Mouse (Mus musculus) brown adipose tissue, adult 24 weeks (tissue): ENCODE results near the gene Prickle2. TPM values are rescaled to one million over a fixed set of nuclear protein-coding genes. Genes with fewer than 3 reads are reported as not detected.
A peak's percentile ranks its signal among the peaks of the same experiment; 100 is the strongest.

ENCODE experiments used
- H3K27ac ChIP-seq: fragments of 200-500 bp; replicated peaks from 2 replicates; pipeline ENCODE4 v1.5.1; 2012; ENCODE audit warnings: low read depth, mild to moderate bottlenecking, low read length
- H3K4me1 ChIP-seq: fragments of 200-500 bp; 2 replicates; pipeline ENCODE4 v1.6.1; 2012; ENCODE audit warnings: low read length, mixed read lengths; ENCODE audit not compliant: control insufficient read depth, insufficient read depth, insufficient read length
- H3K4me3 ChIP-seq: fragments of 200-500 bp; 2 replicates; pipeline ENCODE4 v1.5.1; 2012; ENCODE audit warnings: low read depth, mild to moderate bottlenecking, low read length, moderate library complexity; ENCODE audit not compliant: insufficient read depth
- polyA plus RNA-seq: library from polyadenylated mRNA; stranded (reverse); fragments of >200 nt; gene quantifications from 2 replicates; pipeline ENCODE4 v1.2.4, GENCODE M21; 2012; ENCODE audit not compliant: missing spikeins, insufficient read depth, insufficient read length

Gene Prickle2
- polyA plus RNA-seq, 1 experiment: 2.1 TPM

GRCm38 (mm10) chr6:92699491-92700209 lies 6.3 kb downstream of the Prickle2 start:
- no peaks in the 10 kb centered on the region for H3K4me1 ChIP-seq
- H3K27ac ChIP-seq: no peak overlapping the region
- H3K4me3 ChIP-seq: no peak overlapping the region

GRCm38 (mm10) chr6:92697807-92698206 lies 8.1 kb downstream of the Prickle2 start:
- no peak overlapping the region for H3K4me3 ChIP-seq
- H3K4me1 ChIP-seq: no peaks in the 10 kb centered on the region

DNA sequence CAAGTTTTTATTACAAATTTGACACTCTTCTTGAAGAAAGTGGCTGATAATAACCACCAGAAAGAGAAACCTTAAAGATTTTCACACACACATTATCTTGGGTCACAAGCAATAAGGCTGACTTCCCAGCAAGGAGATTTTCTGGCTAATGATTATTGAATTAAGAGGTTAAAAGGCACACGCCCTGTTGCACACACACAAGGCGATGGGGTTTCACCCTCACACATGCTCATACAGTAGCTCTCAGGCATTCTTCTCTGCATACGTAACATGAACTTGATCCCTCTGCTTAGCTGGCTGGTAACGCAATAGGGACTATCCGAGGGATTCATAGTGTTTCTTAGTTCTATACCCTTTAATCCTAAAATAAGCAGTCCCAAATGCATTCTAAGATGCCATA lies 18.6 kb downstream of the Prickle2 start:
- Histone ChIP-seq H3K27ac (no peak overlapping the region), H3K4me3 (no peak overlapping the region)

More at GRCm38 (mm10) chr6:92697807-92698206, 8.1 kb downstream of the Prickle2 start:
- no peak overlapping the region for H3K27ac ChIP-seq

GRCm38 (mm10) chr6:92674394-92674925 lies 31.5 kb downstream of the Prickle2 start:
- Histone ChIP-seq H3K27ac (no peak overlapping the region), H3K4me1 (peaks cover 4% of the 10 kb centered on the region; the same call in 1 of the 2 replicates), H3K4me3 (no peak overlapping the region)

More for the DNA sequence above, 18.6 kb downstream of the Prickle2 start:
- no peaks in the 10 kb centered on the region for H3K4me1 ChIP-seq

DNA sequence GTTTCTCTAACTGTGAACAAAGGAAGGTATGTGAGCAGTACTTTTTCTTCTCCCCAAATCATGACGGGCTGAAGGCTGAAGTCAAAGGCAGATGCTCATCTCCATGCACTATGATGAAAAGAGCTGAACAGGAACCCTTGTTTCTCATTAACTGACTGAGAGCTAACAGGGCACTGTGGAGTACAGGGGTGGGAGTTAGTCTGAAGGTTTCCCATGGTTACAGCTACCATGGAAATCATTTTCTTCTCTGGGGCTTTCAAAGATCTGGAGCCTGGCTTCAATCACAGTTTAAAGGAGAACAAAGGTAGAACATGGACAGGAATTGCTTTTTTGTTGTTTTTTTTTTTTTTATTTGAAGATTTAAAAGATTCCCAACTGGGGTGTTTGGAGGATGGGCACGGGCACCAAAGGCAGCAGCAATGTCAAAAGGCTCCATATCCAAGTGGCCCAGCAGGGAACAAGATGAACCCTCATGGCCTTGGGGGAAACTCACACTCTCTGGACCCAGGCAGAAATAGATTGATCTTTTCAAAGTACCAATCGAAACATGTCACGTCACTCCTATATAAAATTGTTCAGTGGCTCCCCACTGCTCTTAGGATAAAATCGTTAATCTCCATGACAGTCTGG lies 35.3 kb downstream of the Prickle2 start:
- Histone ChIP-seq H3K27ac (no peak overlapping the region), H3K4me3 (no peak overlapping the region), H3K4me1 (peaks cover 3% of the 10 kb centered on the region; the same call in 1 of the 2 replicates)

DNA sequence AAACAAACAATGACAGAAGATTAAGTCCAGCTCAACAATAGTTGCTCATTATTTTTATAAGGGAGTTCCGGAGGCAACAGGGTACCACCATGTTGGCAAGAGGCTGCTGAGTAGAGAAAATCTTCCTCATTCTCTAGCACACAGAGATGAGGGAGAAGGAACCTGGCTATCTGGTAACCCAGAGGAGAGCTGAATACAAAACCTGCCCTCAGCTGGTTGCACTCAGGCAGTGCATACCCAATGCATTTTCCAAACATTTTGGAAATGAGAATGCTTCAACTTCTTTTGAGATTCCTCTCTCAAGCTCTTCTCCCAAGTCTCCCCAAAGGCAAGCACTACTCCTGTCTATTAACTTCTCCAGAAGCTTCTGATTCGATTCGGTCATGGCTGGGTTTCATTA lies 36.3 kb downstream of the Prickle2 start:
- Histone ChIP-seq H3K4me3 (no peak overlapping the region), H3K27ac (no peak overlapping the region), H3K4me1 (peaks cover 3% of the 10 kb centered on the region; the same call in 1 of the 2 replicates)

DNA sequence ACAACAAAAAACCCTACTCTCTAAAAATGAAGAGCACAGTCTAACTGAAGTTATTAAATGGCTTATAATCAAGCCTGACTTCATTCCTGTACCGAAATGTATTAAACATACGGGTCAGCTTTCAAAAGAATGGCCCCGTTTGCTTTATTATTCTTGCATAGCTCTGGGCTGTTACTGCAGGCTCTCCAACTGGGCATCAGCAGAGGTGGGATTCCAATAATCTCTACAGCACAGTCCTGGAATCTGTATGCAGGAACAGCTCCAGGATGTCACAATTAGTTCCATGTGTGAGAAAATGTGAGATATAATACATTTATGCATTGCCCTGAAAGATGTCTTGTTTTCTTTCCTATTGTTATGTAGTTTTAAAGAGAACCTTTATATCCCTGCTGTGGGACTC lies 38.4 kb downstream of the Prickle2 start:
- H3K4me1 ChIP-seq: peaks cover 3% of the 10 kb centered on the region; the same call in 1 of the 2 replicates

DNA sequence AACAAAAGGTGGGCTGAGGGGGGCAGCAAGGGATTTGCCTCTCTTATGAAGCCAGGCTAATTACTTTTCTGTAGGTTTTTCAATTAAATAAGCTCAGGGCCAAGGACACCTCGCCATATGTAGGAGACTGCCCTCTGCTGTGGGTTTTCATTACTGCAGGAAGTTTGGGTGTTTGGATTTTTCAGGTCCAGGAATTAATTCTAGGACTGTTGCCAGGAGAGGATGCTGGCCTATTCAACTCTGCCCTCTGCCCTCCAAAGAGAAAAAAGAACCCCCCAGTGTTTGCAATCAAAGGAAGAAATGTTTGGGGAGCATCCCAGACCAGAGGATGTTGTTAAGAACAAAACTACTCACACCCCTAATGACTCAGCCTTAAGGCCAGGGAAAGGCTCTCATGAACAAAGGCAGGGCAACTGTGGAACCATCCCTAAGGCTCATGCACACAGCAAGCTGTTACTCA lies 40.4 kb downstream of the Prickle2 start:
- H3K27ac ChIP-seq: peak overlapping the region; percentile 51; the same call in 1 of the 2 replicates
- no peak overlapping the region for H3K4me3 ChIP-seq
- peaks cover 3% of the 10 kb centered on the region; the same call in 1 of the 2 replicates for H3K4me1 ChIP-seq

More for the DNA sequence above, 38.4 kb downstream of the Prickle2 start:
- H3K27ac ChIP-seq: no peak overlapping the region
- H3K4me3 ChIP-seq: no peak overlapping the region

GRCm38 (mm10) chr6:92663885-92664284 lies 42.1 kb downstream of the Prickle2 start:
- H3K4me3 ChIP-seq: no peak overlapping the region
- H3K27ac ChIP-seq: no peak overlapping the region
- H3K4me1 ChIP-seq: peaks cover 3% of the 10 kb centered on the region; the same call in 1 of the 2 replicates

DNA sequence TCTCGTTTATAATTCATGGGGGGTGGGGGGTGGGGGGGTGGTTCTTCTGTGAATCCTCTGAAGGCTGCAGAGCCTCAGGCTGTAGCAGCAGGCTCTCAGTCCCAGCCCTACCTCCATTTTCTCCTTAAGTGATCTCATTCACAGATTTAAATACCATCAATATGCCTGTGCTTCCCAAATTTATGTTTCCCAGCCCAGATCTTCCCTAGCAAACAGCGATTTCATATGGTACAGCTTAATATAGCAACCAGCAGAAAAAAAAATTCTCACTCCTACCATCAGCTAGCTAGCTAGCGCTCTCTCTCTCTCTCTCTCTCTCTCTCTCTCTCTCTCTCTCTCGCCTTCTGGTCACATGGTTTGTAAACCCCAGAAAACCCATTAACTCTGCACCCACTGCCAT lies 42.5 kb downstream of the Prickle2 start:
- H3K27ac ChIP-seq: no peak overlapping the region
- H3K4me1 ChIP-seq: peaks cover 3% of the 10 kb centered on the region; the same call in 1 of the 2 replicates
- no peak overlapping the region for H3K4me3 ChIP-seq

GRCm38 (mm10) chr6:92649063-92649462 lies 56.9 kb downstream of the Prickle2 start:
- Histone ChIP-seq H3K27ac (no peak overlapping the region), H3K4me3 (no peak overlapping the region), H3K4me1 (peaks cover 2% of the 10 kb centered on the region; the same call in 1 of the 2 replicates)

- Histone ChIP-seq H3K4me3 (no peak overlapping the region), H3K27ac (no peak overlapping the region), H3K4me1 (peaks cover 2% of the 10 kb centered on the region; the same call in 1 of the 2 replicates)
Observed at GRCm38 (mm10) chr6:92648571-92648970, 57.4 kb downstream of the Prickle2 start.

DNA sequence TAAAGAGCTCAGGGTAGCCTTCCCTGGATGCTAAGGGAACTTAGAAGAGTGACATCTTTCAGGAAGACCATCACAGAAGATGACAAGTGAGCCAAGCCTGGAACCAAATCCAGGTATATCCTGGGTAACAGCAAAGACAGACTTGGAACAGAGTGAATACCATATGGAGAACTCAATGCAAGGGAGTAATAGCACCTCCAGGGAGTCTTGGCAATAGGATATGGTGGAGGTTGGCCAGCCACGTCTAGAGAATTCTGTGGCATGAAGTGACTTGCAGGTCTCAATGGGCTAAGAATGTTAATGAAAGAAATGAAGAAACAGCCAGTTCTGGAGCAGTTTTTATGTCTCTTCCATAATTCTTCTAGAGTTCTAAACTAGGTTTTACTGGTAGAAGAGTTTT lies 63.0 kb downstream of the Prickle2 start:
- no peak overlapping the region for H3K4me3 ChIP-seq
- no peak overlapping the region for H3K27ac ChIP-seq
- H3K4me1 ChIP-seq: no peaks in the 10 kb centered on the region

DNA sequence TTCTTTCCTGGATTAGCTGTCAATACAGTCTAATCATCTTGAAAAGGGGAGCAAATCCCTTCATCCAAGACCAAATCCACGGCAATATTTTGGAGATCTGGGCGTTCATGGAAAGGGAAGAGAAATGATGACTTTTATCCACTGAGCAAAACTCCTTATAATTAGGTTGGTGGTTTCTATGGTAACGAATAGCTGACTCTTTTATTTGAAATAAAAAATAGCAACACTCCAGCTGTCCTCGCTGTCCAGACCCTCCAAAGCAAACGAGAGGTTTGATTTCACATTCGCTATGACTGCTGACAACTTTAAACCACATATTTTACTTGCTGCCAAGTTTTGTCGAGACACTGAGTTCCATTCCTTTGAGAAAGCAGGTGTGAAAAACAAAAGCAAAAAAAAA lies 64.0 kb downstream of the Prickle2 start:
- no peak overlapping the region for H3K27ac ChIP-seq
- H3K4me1 ChIP-seq: no peaks in the 10 kb centered on the region
- no peak overlapping the region for H3K4me3 ChIP-seq

DNA sequence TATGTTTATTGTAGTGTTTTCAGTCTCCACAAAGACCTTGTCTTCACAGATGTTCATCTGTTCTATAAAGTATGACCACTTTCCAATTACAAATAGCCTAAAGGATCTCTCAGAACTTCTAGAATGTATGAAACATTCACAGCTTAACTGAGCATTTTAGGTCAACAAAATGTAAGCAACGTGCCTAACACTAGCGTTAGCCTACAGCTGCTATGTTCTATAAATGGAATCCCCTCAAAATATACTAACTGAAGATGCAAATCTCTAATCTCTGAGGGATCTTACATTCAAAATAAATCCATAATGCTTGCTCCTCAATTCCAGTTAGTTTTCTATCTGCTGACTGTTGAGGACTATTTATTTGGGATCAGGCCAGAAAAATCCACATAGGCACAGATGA lies 65.1 kb downstream of the Prickle2 start:
- Histone ChIP-seq H3K4me1 (no peaks in the 10 kb centered on the region), H3K27ac (no peak overlapping the region), H3K4me3 (no peak overlapping the region)
